Mouse (Mus musculus) adrenal gland, postnatal 25 days (tissue): ENCODE data around the gene Tmc6. TPM values are rescaled to one million over a fixed set of nuclear protein-coding genes. Genes with fewer than 3 reads are reported as not detected.
"Not testable (repeated sequence)": the region's sequence is repeated elsewhere in the genome, so short reads cannot be mapped to it uniquely, and the experiment has no call there.

ENCODE experiments used
- DNase-seq: peaks from one replicate; pipeline ENCODE4 v3.0.0; 2021; ENCODE audit warnings: mixed read lengths
- long read RNA-seq: library from polyadenylated mRNA; stranded (forward); transcript quantifications from one replicate; pipeline ENCODE4 v2.0.0, GENCODE M21; 2021
- total RNA-seq: library from RNA; stranded (reverse); gene quantifications from 2 replicates; pipeline ENCODE4 v1.2.3, GENCODE M21; 2021

The Tmc6 gene
- total RNA-seq, result 31.9 and 43.5 TPM in 2 replicates
- long read RNA-seq, transcript Tmc6-201 (20 exons, 2,865 nt), result major isoform, 16 of 53 reads
- long read RNA-seq, partial matches to known transcripts, result 21 of 53 reads
- long read RNA-seq, other reads (novel, unspliced or antisense), result 16 of 53 reads

DNA sequence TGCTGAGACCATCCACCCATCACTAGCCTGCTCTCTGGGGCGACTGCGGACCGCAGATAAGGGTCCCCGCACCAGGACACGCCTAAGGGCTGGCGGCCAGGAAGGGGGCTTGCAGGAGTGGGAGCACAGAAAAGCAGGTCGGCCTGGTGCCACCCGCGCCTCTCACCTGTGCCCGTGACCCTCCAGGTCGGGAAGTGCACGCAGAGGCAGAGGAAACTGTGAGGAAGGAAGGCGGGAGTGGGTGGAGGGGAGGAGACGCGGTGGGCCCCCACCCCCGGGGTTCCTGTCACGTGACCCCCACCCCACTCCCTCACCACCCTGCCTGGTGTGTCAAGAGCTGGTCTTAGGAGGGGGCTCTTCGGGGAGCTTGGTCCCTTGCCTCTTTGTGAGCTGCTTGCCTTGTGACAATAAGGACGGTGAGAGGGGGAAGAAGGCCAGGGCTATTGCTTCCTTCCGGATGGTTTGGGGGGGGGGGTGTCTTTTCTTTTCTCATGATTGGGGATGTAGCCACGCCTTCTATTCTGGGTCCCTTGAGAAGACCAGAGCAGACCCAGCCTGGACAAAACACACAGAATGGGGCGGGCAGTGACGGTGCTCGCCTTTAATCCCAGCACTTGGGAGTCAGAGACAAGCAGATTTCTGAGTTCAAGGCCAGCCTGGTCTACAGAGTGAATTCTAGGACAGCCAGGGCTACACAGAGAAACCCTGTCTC is at the start of gene Tmc6, which contains the start of gene Tmc8:
Tmc6 (minus strand) TSS at position 206 of the 712 bp plus-strand sequence.
Tmc8 (plus strand) TSS at position 84 of the 712 bp plus-strand sequence.
- peak; percentile 38 for DNase-seq

DNA sequence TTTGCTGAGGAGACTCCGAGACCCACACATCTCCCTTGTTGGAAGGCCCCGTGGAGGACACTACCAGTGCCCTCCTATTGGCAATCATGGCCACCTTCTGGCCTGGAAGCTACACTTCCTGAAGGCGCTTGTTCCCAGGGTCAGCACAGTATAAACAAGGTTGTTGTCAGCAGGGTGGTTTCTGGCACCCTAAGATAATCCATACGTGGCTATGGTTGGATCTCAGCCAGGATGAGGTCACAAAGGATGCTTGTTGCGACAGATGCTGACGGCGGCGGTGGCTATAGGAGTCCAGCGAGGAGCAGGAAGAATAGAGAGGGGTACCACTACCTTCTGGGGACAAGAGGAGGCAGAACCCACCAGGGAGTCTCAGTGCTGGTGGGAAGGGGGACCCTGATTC is 48.4 kb upstream of the Tmc6 start:
- DNase-seq, result no peak

DNA sequence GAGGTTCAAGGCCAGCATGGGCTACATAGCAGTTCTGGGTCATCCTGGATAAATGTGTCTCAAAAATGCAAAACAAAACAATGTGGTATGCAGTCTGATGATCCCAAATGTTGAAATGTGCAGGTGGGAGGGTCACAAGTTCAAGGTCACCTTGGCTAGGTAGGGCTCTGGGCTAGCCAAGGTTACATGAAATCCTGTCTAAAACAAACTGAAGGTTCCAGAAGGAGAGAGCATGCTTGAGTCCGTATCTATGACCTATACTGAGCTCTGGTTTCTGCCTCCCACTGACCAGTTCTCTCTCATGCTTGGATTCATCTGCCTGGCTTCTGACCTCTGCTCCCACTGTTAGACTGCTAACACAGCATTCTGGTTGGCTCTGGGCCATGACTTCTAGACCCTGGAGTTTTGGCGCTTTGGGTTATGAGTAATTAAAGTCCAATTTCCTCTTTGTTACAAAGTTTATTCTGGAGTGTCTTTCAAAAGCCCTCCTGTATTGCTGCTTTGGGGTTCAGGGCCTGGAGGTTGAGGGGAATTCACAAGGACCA is 47.7 kb upstream of the Tmc6 start:
- no peak for DNase-seq

GRCm38 (mm10) chr11:117828888-117829604 is 47.0 kb upstream of the Tmc6 start:
- peak; percentile 26 for DNase-seq

DNA sequence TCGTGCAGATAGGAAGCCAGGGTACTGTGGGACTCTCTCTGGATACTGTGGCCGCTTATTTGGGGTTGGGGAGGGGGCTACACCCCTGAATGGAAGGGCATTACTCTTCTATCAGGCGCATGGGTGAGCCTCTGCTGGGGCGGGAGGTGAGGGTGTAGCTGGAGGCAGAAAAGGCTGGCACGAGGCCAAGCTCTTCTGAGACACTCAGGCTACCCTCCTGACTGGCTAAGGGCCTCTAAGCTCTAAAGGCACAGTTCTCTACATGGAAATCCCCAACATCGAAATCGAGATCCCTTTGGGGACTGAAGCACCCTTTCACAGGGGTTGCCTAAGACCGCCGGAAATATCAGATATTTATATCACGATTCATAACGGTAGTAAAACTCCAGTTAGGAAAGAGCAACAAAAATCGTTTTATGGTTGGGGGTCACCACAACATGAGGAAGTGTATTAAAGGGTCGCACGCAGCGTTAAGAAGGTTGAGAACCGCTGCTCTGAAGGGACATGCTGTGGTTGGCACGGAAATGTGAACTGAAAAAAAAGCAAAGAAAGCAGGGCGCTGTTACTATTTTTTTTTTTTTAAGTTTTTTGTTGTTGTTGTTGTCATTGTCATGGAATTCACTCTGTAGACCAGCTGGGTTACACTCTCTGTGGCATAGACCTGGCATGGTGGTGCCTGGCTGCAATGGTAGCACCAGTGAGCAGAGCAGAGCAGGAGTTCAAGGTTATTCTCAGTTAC is 46.3 kb upstream of the Tmc6 start:
- DNase-seq, result peak; percentile 42

DNA sequence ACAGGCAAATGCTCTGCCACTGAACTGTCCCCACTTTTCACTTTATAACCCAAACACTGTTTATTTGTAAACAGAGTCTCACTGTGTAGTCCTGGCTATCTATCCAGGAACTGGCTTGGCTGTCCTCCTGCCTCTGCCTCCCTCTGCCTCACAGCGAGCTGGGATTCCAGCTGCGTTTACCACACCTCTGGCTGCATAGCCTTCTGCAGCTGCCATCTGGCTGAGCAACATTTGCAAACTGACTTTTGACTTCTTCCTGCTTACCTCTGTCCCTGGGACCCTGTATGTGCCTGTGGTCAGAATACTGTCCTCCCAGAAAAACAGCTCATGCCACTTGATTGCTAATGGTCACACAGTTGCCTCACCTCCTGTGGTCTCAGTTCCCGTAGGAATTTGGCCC is 45.4 kb upstream of the Tmc6 start:
- no peak for DNase-seq

DNA sequence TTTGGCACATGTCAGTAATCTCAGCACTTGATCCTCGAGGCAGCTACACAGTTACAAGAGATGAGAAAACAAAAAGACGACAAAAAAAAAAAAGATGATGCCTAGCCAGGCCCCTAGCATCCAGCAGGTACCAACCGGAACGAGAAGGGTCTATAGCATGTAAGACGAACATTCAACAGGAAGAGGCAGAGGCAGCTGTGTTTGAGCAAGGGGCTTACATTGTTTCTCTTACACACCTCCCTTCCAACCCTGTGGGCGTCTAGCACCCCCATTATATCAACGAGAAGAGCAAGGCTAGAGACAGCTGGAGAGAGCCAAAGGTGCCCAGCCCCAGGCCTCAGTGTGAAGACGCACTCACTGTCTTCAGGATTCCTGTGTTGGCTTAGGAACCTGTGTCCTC is 44.9 kb upstream of the Tmc6 start:
- no peak for DNase-seq

- no peak for DNase-seq
These were observed 44.2 kb upstream of the Tmc6 start for GRCm38 (mm10) chr11:117826164-117826563.

DNA sequence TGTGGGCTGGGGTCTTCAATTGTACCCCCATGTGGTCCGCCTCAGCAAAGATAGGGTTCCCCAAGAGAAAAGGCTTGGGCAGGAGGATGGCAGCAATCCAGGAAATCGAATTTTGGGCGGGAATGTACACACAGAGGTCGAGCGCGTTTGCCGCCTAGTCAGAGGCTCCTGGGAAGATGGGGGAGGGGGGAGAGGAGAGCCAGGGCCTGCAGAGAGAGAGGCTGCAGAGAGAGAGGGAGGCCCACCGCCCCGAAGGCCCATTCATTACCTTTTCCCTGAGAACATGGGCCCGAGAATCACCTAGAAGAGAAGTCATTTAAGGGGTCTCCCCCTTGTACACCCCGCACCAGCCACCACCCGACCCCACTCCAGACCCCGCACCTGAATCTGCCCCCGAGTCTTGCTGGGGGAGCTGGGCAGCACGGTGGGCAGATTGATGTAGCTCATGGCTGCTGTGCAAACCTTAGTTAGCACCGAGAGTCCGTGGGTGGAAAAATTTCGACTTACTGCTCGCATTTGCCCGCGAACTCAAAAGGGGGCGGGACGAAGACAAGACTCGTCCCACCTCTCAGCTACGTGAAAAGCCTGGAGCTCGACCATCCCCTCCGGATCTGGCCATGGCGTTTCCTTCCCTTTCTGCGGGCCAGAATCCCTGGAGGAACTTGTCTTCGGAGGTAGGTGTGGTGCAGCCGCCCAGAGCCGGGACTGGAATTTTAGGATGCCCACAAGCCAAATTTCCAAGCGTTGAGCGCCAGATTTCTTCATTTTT is 43.5 kb upstream of the Tmc6 start, which contains the start of the genes Afmid and Tk1:
Afmid (plus strand) TSS at position 592 of the 769 bp plus-strand sequence.
Tk1 (minus strand) TSS at position 760 of the 769 bp plus-strand sequence.
- peak; percentile 68 for DNase-seq

GRCm38 (mm10) chr11:117824060-117824969 is 42.3 kb upstream of the Tmc6 start:
- peak; percentile 78 for DNase-seq

DNA sequence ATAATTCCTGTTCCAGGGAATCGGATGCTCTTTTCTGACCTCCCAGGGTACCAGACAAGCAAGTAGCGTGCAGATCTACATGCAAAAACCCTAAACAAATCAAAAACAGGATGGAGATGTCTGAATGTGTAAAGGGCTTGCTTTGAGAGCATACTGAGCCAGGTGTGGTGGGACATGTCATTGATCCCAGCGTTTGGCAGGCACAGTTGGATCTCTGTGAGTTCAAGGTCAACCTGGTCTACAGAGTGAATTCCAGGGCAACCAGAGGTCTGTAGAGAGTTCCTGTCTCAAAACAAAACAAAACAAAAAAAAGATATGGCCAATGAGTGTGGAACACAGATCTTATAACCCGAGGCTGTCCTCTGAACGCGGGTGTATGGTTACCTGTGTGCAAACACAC is 41.4 kb upstream of the Tmc6 start:
- DNase-seq, result no peak

GRCm38 (mm10) chr11:117822728-117823241 is 40.8 kb upstream of the Tmc6 start:
- DNase-seq, result peak; percentile 18

DNA sequence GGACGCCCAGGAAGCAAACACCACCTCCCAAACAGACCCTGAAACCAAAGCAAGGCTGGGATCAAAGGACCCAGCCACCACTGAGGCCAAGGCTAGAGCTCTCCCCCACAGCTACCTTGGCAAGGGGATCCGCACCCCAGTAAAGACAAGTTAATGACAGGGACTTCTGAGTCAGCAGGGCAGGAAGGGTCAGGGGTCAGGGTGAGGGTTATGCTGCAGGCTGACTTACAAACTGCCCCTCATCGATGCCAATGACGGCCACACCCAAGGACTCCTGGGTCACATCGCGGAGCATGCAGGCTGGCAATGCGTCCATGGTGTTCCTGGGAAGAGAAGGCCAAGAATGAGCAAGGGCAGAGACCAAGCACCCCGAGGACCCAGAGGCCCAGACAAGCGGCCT is 39.9 kb upstream of the Tmc6 start:
- DNase-seq, result peak; percentile 22

DNA sequence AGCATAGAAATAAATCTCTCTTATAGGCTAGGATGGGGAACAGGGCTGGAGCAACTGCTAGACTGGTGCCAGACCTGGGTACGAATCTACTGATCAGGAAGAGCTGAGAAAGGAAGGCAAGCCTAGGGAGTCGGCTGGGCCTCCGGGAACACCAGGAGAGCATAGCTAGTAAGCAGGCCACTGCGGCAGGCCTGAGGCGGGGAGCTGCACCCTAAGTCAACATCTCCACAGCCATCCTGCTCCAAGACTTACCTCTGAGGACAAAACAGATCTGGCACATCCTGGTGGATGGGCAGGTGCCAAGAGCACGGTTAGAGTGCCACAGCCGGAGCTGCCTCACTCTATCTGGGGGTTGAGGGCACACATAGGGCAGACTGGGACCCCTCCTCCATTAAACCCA is 38.2 kb upstream of the Tmc6 start:
- DNase-seq, result no peak

DNA sequence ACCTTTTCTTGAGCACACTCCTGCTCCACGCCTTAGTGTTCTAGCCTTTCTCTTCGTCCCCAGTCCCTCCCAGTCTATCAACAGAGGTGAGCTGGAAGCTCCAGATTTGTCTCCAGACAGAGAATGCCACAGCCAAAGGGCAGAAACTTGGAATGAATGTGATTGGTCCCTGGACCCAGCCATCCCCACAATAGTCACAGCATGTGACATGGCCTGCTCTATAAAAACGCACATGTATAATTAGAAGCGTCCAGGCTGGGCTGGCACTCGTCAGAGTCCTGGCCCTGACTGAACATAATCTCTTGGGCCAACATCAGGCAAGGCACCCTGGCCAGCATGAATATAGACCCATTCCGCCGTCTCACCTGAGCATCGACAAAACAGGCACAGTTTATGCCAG is 37.1 kb upstream of the Tmc6 start:
- DNase-seq, result no peak

DNA sequence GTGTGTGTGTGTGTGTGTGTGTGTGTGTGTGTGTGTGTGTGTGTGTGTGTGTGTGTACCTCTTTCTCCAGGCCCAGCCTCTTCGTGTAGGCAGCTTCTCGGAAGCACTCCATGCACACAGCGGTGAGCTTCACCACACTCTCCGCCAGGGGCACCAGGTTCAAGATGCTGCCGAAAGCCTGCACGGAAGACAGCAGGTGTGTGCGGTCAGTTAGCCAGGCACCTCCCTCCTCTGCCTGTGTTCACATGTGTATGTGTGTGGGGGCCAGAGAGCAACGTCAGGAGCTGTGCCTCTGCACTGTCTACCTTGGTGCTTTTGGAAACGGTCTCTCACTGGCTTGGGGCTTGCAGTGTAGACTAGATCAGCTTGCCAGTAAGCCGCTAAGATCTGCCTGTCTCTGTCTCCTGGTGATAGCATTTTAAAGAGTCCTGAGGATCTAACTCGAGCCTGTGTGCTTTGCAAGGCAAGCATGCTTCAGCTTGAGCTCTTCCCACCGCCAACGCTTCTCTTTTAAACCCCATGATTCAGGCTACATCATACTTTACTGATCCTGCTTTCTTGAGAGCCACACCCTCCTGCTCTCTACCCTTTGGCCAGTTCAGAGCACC is 34.5 kb upstream of the Tmc6 start:
- no peak for DNase-seq

- DNase-seq, result not testable (repeated sequence)
These were observed 33.9 kb upstream of the Tmc6 start for GRCm38 (mm10) chr11:117815850-117816249.

DNA sequence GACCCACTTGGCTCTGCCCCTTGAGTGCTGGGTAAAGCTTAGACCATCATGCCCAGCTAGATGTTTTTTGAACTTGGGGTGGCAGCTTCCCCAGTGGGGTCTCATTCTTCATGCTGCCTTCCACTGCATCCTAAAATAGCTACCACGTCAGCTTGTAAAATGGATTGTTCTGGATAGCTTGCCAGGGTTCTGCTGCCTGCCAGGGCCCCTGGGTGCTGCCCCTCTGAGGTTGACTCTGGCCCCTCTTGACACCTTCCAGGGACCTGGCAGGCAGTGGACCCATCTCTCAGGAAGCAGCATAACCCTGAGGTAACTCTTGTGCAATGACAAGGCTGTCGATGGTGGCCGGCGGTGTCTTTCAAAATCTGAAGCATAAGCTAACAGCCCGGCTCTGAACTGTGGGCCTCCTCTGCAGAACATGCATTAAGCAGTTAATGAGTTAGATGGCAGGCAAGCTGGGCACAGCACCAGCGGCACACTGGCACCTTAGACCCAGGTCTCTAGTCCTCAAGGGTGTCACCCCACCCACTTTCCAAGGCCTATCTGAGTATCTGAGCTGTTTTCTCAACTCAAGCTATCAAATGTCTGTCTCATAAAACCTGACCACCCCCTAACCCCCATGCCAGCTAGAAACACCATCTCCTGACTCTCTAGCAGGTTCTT is 32.8 kb upstream of the Tmc6 start:
- DNase-seq, result no peak

- DNase-seq, result no peak
These were observed 31.9 kb upstream of the Tmc6 start for GRCm38 (mm10) chr11:117813867-117814266.
